Mouse (Mus musculus) adrenal gland, postnatal 4 days (tissue): ENCODE measurements around the gene Ccdc150. TPM values are rescaled to one million over a fixed set of nuclear protein-coding genes. Genes with fewer than 3 reads are reported as not detected.

Source experiments
- total RNA-seq, 2 experiments: library from RNA; stranded (reverse); gene quantifications; 2 replicates each; pipeline ENCODE4 v1.2.3; 2021

The Ccdc150 gene
- total RNA-seq, 2 experiments from 2014 or later: 0.67 to 0.76 TPM

Other genes with a start within 250 kb of the Ccdc150 start
- gene Hecw2, start 55.5 kb upstream of the Ccdc150 start, total RNA-seq: 10 to 100 TPM; 11.7 to 12.1 TPM
- gene Gtf3c3, start 188.3 kb downstream of the Ccdc150 start, total RNA-seq: 10 to 100 TPM; 26.8 to 27.0 TPM